Mouse (Mus musculus): ENCODE measurements around the gene Gstt1.
A peak's percentile ranks its signal among the peaks of the same experiment; 100 is the strongest.
"Not testable (repeated sequence)": the region's sequence is repeated elsewhere in the genome, so short reads cannot be mapped to it uniquely, and the experiment has no call there.

Gene Gstt1

GRCm38 (mm10) chr10:75797619-75798175 is 687 bp downstream of the Gstt1 start:
- peak; percentile 20 for DNase-seq

DNA sequence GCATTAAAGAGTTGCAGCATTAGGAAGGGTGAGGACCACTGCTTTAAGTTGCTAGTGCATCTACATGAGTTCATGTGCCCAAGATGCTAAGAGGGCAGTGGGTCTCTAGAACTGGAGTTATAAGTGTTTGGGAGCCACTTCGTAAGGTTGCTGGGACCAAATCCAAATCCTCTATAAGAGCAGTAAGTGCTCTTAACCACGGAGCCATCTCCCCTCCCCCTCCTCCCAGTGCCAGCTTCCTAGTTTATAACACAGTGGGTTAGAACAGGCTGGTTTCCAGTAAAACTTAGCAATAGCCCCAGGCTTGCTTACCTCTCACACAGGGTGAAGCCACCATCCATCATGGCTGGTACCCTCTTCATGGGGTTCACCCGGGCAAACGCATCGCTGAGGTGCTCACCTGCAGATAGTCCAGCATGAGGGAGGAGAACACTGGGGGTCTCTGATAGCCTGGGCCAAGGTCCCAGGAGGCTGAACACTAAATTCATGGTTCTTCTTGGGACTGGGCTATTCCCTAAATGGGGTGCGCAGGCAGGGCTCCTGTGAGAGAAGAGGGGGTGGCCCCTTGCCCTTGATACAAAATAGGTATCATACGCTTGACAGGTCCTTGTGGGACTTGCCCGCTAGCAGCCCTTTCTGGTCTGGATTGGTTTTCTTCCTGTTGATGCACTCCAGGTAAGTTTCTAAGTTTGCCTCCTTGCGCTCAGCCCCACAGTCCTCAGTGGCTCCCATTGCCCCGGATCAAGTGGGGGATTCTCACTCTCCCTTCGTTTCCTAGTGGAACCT is 1.5 kb downstream of the Gstt1 start:
- DNase-seq = no peak

DNA sequence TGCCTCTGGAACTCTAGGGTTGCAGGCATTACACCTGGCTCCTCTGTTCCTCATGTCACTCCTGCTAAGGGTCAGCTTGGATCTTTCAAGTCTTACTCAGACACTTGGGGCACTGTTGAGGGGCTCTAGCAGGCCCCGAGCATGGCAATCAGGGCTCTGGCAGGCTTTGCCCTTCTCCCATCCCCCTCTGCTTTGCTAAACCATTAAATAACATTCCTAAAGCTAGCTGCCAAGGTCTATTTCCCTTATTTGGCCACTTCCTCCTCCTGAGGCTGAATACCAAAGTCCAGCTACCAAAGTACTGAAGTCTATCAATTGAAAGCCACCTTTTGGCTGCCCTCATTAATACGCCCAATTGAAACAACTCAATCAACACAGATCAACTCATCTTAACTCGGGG is 3.5 kb downstream of the Gstt1 start:
- no peak for DNase-seq

DNA sequence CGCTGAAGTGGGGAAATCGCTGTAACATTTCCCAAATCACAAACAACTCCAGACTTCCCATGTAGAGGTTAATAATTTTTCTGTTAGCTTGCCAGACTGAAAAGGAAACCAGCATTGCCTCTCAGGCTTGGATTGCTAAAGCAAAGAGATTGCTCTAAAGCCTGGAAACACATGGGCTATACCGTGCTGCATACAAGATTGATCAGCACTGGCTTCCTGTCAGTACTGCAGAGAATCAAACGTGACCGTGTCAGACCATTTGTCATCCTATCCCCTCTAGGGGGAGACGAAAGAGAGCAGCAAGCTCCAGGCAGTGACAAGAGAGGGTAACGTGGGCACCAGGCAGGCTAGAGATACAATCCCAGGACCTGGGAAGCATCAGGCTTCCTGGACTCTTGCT is 7.6 kb downstream of the Gstt1 start:
- DNase-seq = peak; percentile 51

GRCm38 (mm10) chr10:75789841-75790240 is 8.5 kb downstream of the Gstt1 start:
- DNase-seq = no peak

DNA sequence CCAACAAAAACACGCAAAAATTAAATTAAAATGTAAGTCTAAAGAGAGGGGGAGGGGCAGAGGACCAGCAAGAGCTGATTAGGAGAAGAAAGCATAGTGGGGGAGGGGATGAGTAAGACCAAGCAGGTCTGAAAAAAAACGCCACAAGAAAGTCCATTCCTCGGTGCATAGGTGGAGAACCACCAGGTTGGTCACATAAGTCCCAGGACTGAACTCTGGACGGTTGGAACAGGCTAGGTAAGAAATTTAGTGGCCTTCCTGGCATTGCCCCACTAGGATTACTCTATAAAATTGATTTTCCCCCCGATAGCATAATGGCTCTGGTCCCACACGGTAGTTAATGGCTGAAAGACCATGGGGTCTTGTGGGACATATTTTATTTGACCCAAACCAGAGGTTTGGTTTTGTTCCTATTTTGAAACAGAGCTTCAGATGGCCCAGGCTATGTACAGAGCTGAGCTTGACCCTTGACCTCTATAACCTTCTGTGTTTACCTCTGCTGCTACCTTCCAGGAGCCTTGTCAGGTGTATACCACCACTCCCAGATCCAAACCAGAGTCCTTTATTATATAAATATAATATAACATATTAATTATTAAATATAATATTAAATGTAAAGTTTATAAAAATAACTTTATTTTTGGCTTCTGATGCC is 9.2 kb downstream of the Gstt1 start:
- no peak for DNase-seq

DNA sequence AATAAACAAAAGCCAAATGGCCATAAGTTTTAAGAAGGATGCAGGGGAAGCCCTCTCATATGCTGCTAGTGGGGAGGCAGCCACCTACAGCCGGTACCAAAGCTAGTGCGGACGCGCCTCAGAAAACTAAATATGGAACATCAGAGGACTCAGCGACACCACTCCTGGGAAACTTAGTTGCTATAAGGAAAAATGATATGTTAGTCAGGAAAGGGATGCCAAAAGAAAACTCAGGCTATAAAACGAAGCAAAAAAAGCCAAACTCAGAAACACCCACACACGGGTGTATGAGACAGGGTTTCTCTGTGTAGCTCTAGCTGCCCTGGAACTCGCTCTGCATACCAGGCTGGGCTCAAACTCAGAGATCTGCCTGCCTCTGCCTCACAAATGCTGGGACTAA is 10.1 kb downstream of the Gstt1 start:
- no peak for DNase-seq

DNA sequence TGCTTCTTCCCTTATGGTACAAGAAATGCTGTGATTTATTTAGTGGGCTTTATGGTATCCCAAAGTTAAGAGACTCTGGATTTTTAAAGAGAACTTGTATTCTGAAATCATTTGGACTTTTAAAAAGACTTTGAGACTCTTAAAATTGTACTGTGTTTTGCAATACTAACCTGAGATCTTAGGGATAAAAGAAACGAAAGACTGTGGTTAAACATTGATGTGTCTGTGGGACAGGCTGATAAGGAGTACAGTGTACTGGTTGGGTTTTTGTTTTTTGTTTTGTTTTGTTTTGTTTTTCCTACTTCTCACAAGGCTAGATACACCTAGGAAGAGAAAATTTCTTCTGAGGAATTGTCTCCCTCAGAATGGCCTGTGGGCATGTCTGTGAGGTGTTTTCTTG is 12.9 kb downstream of the Gstt1 start:
- no peak for DNase-seq

GRCm38 (mm10) chr10:75780769-75781578 is 17.4 kb downstream of the Gstt1 start, which contains the start of the genes Gm20441 and Gstt3:
Gm20441 (minus strand) TSS chr10:75780954.
Gstt3 (minus strand) TSS chr10:75781414.
- DNase-seq = peak; percentile 28

DNA sequence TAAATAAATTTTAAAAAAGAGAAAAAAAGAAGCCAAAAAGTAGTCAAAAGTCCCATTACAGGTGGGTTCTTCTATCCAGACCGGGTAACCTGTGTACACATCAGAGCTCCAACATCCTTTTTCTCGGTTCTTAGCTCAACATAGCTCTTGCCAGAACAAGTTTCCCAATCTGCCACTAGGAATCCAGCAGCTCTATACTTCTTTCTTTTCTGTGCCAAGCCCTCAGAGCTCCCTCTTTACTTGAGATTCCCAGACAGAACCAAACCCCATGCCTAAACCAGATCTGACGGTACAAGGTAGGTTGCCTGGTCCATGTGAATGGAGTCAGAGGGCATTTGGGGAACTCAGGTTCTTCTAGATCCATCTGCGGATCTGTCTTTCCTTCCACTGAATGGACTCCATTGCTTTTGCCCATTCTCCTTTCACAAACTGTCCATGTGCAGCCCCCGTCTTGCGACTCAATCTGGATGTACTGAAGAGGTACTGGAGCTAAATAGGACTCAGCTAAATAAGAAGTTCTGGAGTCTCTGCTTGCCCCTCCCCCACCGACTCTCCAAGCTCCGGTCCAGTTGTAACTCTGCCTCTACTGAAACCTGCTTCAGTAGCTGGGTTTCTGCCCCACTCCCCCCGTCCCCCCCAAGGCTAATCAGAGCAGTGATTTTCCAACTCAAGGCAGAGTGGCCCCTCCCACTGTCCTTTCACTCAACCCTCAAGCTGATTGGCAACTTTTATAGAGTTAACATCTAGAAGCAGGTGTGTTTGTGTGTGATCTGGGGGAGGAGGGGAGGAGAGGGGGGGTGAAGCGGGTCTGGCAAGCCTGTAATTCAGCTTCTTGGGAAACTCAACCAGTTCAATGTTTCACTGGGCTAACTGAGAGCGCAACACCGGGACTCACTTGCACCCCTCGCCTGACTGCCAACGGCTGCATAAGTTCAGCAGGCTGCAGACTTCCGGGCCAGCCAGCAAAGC is 18.9 kb downstream of the Gstt1 start:
- DNase-seq = peak; percentile 21

DNA sequence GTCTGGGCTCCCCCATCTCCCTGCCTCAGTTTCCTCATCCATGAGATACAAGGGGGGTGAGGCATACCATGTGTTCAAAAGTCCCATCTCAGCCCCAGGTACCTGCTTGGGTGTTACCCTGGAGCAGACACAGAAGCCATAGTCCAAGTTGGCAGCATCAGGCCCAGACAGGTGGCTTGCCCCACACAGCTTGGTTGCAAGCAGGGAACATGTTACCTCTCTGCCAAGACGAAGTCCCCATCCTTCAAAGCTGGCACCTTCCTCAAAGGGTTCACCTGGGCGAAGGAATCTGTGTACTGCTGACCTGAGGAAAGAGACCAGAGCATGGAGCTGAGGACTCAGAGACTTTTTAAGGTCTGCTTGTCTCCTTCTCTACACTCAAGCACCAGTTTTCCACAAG is 20.5 kb downstream of the Gstt1 start:
- no peak for DNase-seq

- DNase-seq = no peak
These were observed 21.8 kb downstream of the Gstt1 start for GRCm38 (mm10) chr10:75776562-75776961.

GRCm38 (mm10) chr10:75774587-75774986 is 23.8 kb downstream of the Gstt1 start:
- no peak for DNase-seq

GRCm38 (mm10) chr10:75774102-75774501 is 24.3 kb downstream of the Gstt1 start:
- no peak for DNase-seq

- DNase-seq = peak; percentile 90
These were observed 25.4 kb downstream of the Gstt1 start, which contains the start of gene Ddt for GRCm38 (mm10) chr10:75772795-75773664. Ddt (minus strand) TSS chr10:75773414.

DNA sequence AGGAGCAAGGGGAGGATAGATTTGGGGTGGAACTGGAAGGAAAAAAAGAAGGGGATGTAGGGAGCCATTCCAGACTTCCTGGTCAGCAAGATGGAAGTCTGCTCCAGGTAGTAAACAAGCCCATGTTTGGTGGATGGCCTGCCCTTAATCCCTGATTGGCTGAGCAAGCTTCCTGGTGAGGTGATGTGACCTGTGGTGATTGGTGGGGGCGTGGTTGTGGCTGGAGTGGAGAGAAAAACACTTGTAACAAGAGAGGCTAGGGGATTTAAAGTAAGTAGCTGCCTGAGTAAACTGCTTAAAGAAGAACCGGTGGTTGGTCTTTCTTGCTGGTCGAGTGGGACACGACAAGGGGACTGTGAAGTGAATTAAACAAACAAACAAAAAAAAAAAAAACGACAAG is 30.6 kb downstream of the Gstt1 start:
- DNase-seq = not testable (repeated sequence)

- no peak for DNase-seq
These were observed 31.5 kb downstream of the Gstt1 start for GRCm38 (mm10) chr10:75766856-75767255.

- peak; percentile 77 for DNase-seq
These were observed 33.6 kb downstream of the Gstt1 start for GRCm38 (mm10) chr10:75764519-75765473.

- peak; percentile 97 for DNase-seq
These were observed 34.5 kb downstream of the Gstt1 start, which contains the start of gene Cabin1 for GRCm38 (mm10) chr10:75763682-75764518. Cabin1 (minus strand) TSS chr10:75764341.

Measured in thymus, postnatal 14 days (tissue).